Comparison of ENCODE assay signal across 26 mouse cellular contexts in genomic region chr6:85220917-85221316, GRCm38 (mm10). TPM values are rescaled to one million over a fixed set of nuclear protein-coding genes. Genes with fewer than 3 reads are reported as not detected.
A peak's percentile ranks its signal among the peaks of the same experiment; 100 is the strongest.
DNase-seq lines count a peak whose midpoint lies in the region; ATAC-seq and TF ChIP-seq lines count a peak whose summit lies in the region.
"Had no signal": no experiment of that assay in that cellular context is flagged by ENCODE, and none has a peak within 500 bp of the region (broad histone marks: within the 10 kb centered on the region; RNA-seq: fewer than 3 reads in every experiment).

No protein-coding gene starts in this region.

- DNase-seq in kidney, adult 18-20 months, result no peak
- no peak for DNase-seq in stomach, postnatal 0 days (ENCODE audit: low spot score)
- DNase-seq in yolk sac, embryonic 10.5 days (ENCODE audit: low spot score), result peak; percentile 71
- DNase-seq in layer of hippocampus, adult 18-20 months (ENCODE audit: low spot score in 2 of 2), result no peak
- DNase-seq in left cerebral cortex, adult 18-20 months (ENCODE audit: low spot score in 2 of 2), result no peak
- DNase-seq: adrenal gland, postnatal 25 days; cerebellum, adult 8-10 months; gastrocnemius, postnatal 10 days; heart, adult 18-20 months; lung, adult 2 months; spleen, adult 18-20 months; thymus, postnatal 14 days had no signal

- TF ChIP-seq EP300 in stomach, postnatal 0 days (optimal IDR thresholded peaks at IDR 0.05), result no peak

- peaks cover 20% of the 10 kb centered on the region for H3K4me1 ChIP-seq in kidney, embryonic 15.5 days
- H3K4me1 ChIP-seq in stomach, embryonic 14.5 days (ENCODE audit: control insufficient read depth, insufficient read depth, low read length), result peaks cover 7% of the 10 kb centered on the region; the same call in 1 of the 2 replicates
- no peaks in the 10 kb centered on the region for H3K4me1 ChIP-seq in stomach, postnatal 0 days (replicated peaks; ENCODE audit: control insufficient read depth, insufficient read depth)
- peaks cover 37% of the 10 kb centered on the region for H3K4me1 ChIP-seq in embryonic facial prominence, embryonic 15.5 days
- H3K4me1 ChIP-seq: megakaryocyte, embryonic 14.5 days had no signal

- H3K4me2 ChIP-seq in kidney, embryonic 15.5 days, result no peak overlapping the region
- H3K4me2 ChIP-seq in stomach, embryonic 14.5 days (replicated peaks; ENCODE audit: low read depth, low read length), result no peak overlapping the region
- no peak overlapping the region for H3K4me2 ChIP-seq in stomach, postnatal 0 days (replicated peaks; ENCODE audit: low read depth)
- H3K4me2 ChIP-seq in embryonic facial prominence, embryonic 15.5 days (replicated peaks), result no peak overlapping the region
- H3K4me2 ChIP-seq: hindbrain, embryonic 12.5 days; neural tube, embryonic 12.5 days had no signal

- no peak for TF ChIP-seq CTCF in stomach, postnatal 0 days (IDR thresholded peaks at IDR 0.05; ENCODE audit: low read depth)

- no peak overlapping the region for H3K4me3 ChIP-seq in kidney, embryonic 15.5 days (replicated peaks)
- H3K4me3 ChIP-seq in stomach, embryonic 14.5 days (ENCODE audit: low read depth, low read length), result no peak overlapping the region
- no peak overlapping the region for H3K4me3 ChIP-seq in stomach, postnatal 0 days (ENCODE audit: low read depth, low read length)
- no peak overlapping the region for H3K4me3 ChIP-seq in embryonic facial prominence, embryonic 15.5 days (replicated peaks)
- H3K4me3 ChIP-seq: hindbrain, embryonic 12.5 days; layer of hippocampus, adult 2 months; megakaryocyte, embryonic 14.5 days; neural tube, embryonic 12.5 days had no signal

- H3K9ac ChIP-seq in kidney, embryonic 15.5 days, result no peak overlapping the region
- no peak overlapping the region for H3K9ac ChIP-seq in stomach, embryonic 14.5 days (replicated peaks; ENCODE audit: low read depth, low read length)
- no peak overlapping the region for H3K9ac ChIP-seq in stomach, postnatal 0 days (ENCODE audit: low read length)
- no peak overlapping the region for H3K9ac ChIP-seq in embryonic facial prominence, embryonic 15.5 days
- H3K9ac ChIP-seq: hindbrain, embryonic 12.5 days; neural tube, embryonic 12.5 days had no signal

- peak overlapping the region; percentile 61 for H3K27ac ChIP-seq in kidney, embryonic 15.5 days
- no peak overlapping the region for H3K27ac ChIP-seq in stomach, embryonic 14.5 days (ENCODE audit: low read length)
- H3K27ac ChIP-seq in stomach, postnatal 0 days (replicated peaks), result no peak overlapping the region
- no peak overlapping the region for H3K27ac ChIP-seq in embryonic facial prominence, embryonic 15.5 days (replicated peaks)
- H3K27ac ChIP-seq: hindbrain, embryonic 12.5 days; neural tube, embryonic 12.5 days had no signal

- WGBS in kidney, embryonic 15.5 days, result 25% methylated on average over 4 of the region's 4 CpGs
- 24% methylated on average over 4 of the region's 4 CpGs for WGBS in stomach, embryonic 14.5 days
- WGBS in stomach, postnatal 0 days, result 38% methylated on average over 4 of the region's 4 CpGs
- WGBS in embryonic facial prominence, embryonic 15.5 days, result 39% methylated on average over 4 of the region's 4 CpGs

- H3K36me3 ChIP-seq in kidney, embryonic 15.5 days, result no peaks in the 10 kb centered on the region
- no peaks in the 10 kb centered on the region for H3K36me3 ChIP-seq in stomach, embryonic 14.5 days (ENCODE audit: control insufficient read depth, insufficient read depth, low read length)
- no peaks in the 10 kb centered on the region for H3K36me3 ChIP-seq in stomach, postnatal 0 days (ENCODE audit: control insufficient read depth, insufficient read depth, low read length)
- H3K36me3 ChIP-seq in embryonic facial prominence, embryonic 15.5 days, result no peaks in the 10 kb centered on the region
- H3K36me3 ChIP-seq: hindbrain, embryonic 12.5 days; neural tube, embryonic 12.5 days had no signal

- H3K27me3 ChIP-seq in kidney, embryonic 15.5 days, result no peaks in the 10 kb centered on the region
- H3K27me3 ChIP-seq in stomach, embryonic 14.5 days (ENCODE audit: control insufficient read depth, insufficient read depth, low read length), result no peaks in the 10 kb centered on the region
- H3K27me3 ChIP-seq in stomach, postnatal 0 days (ENCODE audit: control insufficient read depth, insufficient read depth, low read length), result no peaks in the 10 kb centered on the region
- no peaks in the 10 kb centered on the region for H3K27me3 ChIP-seq in embryonic facial prominence, embryonic 15.5 days
- H3K27me3 ChIP-seq: neural tube, embryonic 12.5 days; Patski had no signal

- H3K9me3 ChIP-seq in kidney, embryonic 15.5 days (replicated peaks), result no peaks in the 10 kb centered on the region
- no peaks in the 10 kb centered on the region for H3K9me3 ChIP-seq in stomach, embryonic 14.5 days (ENCODE audit: control insufficient read depth, low read depth, low read length)
- no peaks in the 10 kb centered on the region for H3K9me3 ChIP-seq in stomach, postnatal 0 days (ENCODE audit: control insufficient read depth, low read length)
- H3K9me3 ChIP-seq in embryonic facial prominence, embryonic 15.5 days (replicated peaks), result no peaks in the 10 kb centered on the region
- H3K9me3 ChIP-seq: hindbrain, embryonic 12.5 days; megakaryocyte, embryonic 14.5 days; neural tube, embryonic 12.5 days had no signal

- ATAC-seq in kidney, embryonic 15.5 days (replicated peaks; ENCODE audit: low FRiP score), result 0 out of 2 replicates have a peak, but pooled peaks have one; percentile 31
- peak; percentile 53 for ATAC-seq in stomach, embryonic 14.5 days (ENCODE audit: insufficient number of reproducible peaks, insufficient read depth, low FRiP score, low read depth)
- ATAC-seq in stomach, postnatal 0 days (ENCODE audit: low FRiP score, low TSS enrichment), result no peak
- ATAC-seq in embryonic facial prominence, embryonic 15.5 days (ENCODE audit: insufficient number of reproducible peaks, low FRiP score, low TSS enrichment, low read depth), result peak; percentile 51; the same call in 1 of the 2 replicates
- ATAC-seq: activated CD4-positive, CD25-positive, alpha-beta regulatory T cell, adult 4 months; inflammation-experienced regulatory T-cells, adult 6 months; Patski had no signal

RNA-seq across cellular contexts. Expression of gene Emx1, which starts 33.7 kb away (rescaled TPM):
- polyA plus RNA-seq in kidney, embryonic 15.5 days (2015; fragmentation: Nextera tagmentation; extraction: Ambion mirVana), result 12.1 and 12.9 TPM in 2 replicates
- polyA plus RNA-seq in stomach, embryonic 14.5 days (2014; fragmentation: Nextera tagmentation; extraction: Ambion mirVana), result not detected in 2 replicates
- polyA plus RNA-seq in stomach, postnatal 0 days (2015; fragmentation: Nextera tagmentation; extraction: Ambion mirVana), result not detected in 2 replicates
- polyA plus RNA-seq in embryonic facial prominence, embryonic 15.5 days (2015; fragmentation: Nextera tagmentation; extraction: Ambion mirVana), result 0.21 and 0.45 TPM in 2 replicates
- total RNA-seq in layer of hippocampus, adult 18-20 months (2021), result 10 to 100 TPM; 17.0 to 19.3 TPM
- 10 to 100 TPM; 32.5 to 42.6 TPM for total RNA-seq in left cerebral cortex, adult 18-20 months (2021)
- total RNA-seq: adrenal gland, postnatal 25 days; gastrocnemius, postnatal 10 days; heart, adult 18-20 months; liver, adult 2 months; monocyte, adult 5-6 weeks had no signal
- polyA plus RNA-seq: activated CD4-positive, CD25-positive, alpha-beta regulatory T cell, adult 4 months; C2C12; heart, embryonic 16.5 days; inflammation-experienced regulatory T-cells, adult 6 months; liver, adult 2 months; lung, adult 2 months; Patski had no signal
